Mouse (Mus musculus): ENCODE results near the gene Olfr1326-ps1.

Gene Olfr1326-ps1

GRCm38 (mm10) chrX:74574788-74575187 is at the start of gene Olfr1326-ps1:
Olfr1326-ps1 (minus strand) TSS chrX:74574888.
- DNase-seq (ENCODE audit: low spot score in 2 of 2), result no peak

- DNase-seq (ENCODE audit: low spot score in 2 of 2), result no peak
Observed at GRCm38 (mm10) chrX:74592379-74592778, 17.7 kb upstream of the Olfr1326-ps1 start, which contains the start of gene Olfr1325. Olfr1325 (plus strand) TSS chrX:74592679.

All from right cerebral cortex, adult 2 months (tissue).